ENCODE assay signal across 8 mouse cellular contexts in the genomic region with DNA sequence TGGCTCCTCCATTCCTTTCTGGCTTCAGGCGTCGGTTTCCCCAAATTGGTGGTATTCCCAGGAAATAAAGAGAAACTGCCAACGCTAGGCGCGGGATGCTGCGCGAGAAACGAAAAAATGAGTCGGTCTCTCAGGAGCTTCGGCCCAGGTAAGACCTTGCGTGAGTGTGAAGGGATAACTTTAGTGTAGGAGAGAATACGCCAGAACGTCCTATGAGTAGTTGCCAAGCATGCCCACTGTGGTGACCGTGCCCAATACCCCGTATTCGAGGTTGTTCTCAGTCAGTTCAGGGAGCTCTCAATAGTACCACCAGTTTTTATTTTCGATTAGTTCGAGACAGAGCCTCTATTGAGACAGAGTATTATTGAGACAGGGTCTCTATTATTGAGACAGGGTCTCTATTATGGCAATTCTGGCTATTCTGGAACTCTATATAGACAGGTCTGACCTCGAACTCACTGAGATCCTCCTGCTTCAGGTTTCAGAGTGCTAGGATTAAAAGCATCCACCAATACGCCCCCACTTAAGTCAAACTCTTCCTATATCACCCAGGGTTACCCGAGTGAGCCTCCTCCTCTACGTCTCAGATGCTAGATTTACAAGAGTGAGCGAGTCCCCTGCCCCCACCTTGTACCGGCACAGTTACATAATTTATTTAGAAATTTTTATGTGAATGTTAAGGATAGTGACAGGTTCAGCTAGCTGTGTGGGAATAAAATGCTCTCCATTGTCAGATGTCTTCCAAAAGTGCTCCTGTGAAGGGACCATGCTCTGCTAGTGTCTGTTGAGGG. TPM values are rescaled to one million over a fixed set of nuclear protein-coding genes. Genes with fewer than 3 reads are reported as not detected.
DNase-seq lines count a peak whose midpoint lies in the region; ATAC-seq and TF ChIP-seq lines count a peak whose summit lies in the region.

No protein-coding gene starts in this region.

- TF ChIP-seq POLR2A in MEL (IDR thresholded peaks at IDR 0.05; ENCODE audit: control insufficient read depth in 1 of 2, insufficient read depth in 1 of 2, low read depth in 1 of 2, low read length in 2 of 2, poor library complexity in 1 of 2): no peak

- no peak for TF ChIP-seq CTCF in MEL (IDR thresholded peaks at IDR 0.05 in 2 of 3, conservative IDR thresholded peaks at IDR 0.05 in 1 of 3; ENCODE audit: control insufficient read depth in 1 of 3, insufficient read depth in 1 of 3, low read depth in 2 of 3, low read length in 3 of 3, poor library complexity in 1 of 3, severe bottlenecking in 1 of 3)

- H3K36me3 ChIP-seq in kidney, embryonic 14.5 days (ENCODE audit: control insufficient read depth, insufficient read depth, low read length): peaks cover 47% of the 10 kb centered on the region
- H3K36me3 ChIP-seq in MEL (ENCODE audit: control insufficient read depth in 1 of 2, insufficient read depth in 2 of 2, low read length in 2 of 2) (peaks cover 18 to 38% of the 10 kb centered on the region in 2 experiments), macrophage (ENCODE audit: inconsistent target) (peaks cover 22% of the 10 kb centered on the region)
- H3K36me3 ChIP-seq in forebrain, embryonic 14.5 days (ENCODE audit: control insufficient read depth, insufficient read depth, low read length): peaks cover 38% of the 10 kb centered on the region

- 3% methylated on average over 24 of the region's 24 CpGs for WGBS in kidney, embryonic 14.5 days
- 9% methylated on average over 24 of the region's 24 CpGs for WGBS in forebrain, embryonic 14.5 days
- 2% methylated on average over 24 of the region's 24 CpGs for WGBS in macrophage (ENCODE audit: missing documents)

- peaks cover 13% of the 10 kb centered on the region for H3K4me1 ChIP-seq in kidney, embryonic 14.5 days (ENCODE audit: control insufficient read depth, insufficient read depth, low read length)
- H3K4me1 ChIP-seq in MEL (ENCODE audit: control insufficient read depth in 1 of 2, insufficient read depth in 2 of 2, low read length in 2 of 2): peaks cover 2 to 18% of the 10 kb centered on the region in 2 experiments; a peak in 3 of 4 replicates
- H3K4me1 ChIP-seq in forebrain, embryonic 14.5 days (ENCODE audit: control insufficient read depth, insufficient read depth, low read length): peaks cover 16% of the 10 kb centered on the region

- peak; percentile 14; the same call in 1 of the 2 replicates for ATAC-seq in kidney, embryonic 14.5 days (ENCODE audit: low FRiP score, low TSS enrichment)
- ATAC-seq in forebrain, embryonic 14.5 days: peak; percentile 51

- no peaks in the 10 kb centered on the region for H3K27me3 ChIP-seq in kidney, embryonic 14.5 days (ENCODE audit: control insufficient read depth, insufficient read depth, low read length)
- H3K27me3 ChIP-seq in MEL (ENCODE audit: control insufficient read depth in 1 of 2, insufficient read depth in 2 of 2, low read length in 2 of 2): no peaks in the 10 kb centered on the region
- no peaks in the 10 kb centered on the region for H3K27me3 ChIP-seq in forebrain, embryonic 14.5 days (replicated peaks; ENCODE audit: control insufficient read depth, insufficient read depth, low read length)

- peak overlapping the region; percentile 76 for H3K4me3 ChIP-seq in kidney, embryonic 14.5 days (ENCODE audit: low read length)
- peak overlapping the region; percentile 76 to 80 for H3K4me3 ChIP-seq in MEL (ENCODE audit: control insufficient read depth in 1 of 2, insufficient read depth in 1 of 2, low read depth in 2 of 2, low read length in 2 of 2)
- peak overlapping the region; percentile 89 for H3K4me3 ChIP-seq in forebrain, embryonic 14.5 days (ENCODE audit: low read depth, low read length)
- H3K4me3 ChIP-seq in macrophage (ENCODE audit: inconsistent target): peak overlapping the region; percentile 89

- TF ChIP-seq RAD21 in MEL (IDR thresholded peaks at IDR 0.05; ENCODE audit: low read depth, low read length): no peak

- no peak for DNase-seq in kidney, postnatal 36 days
- peak; percentile 63 for DNase-seq in MEL (ENCODE audit: low read depth, low spot score)
- DNase-seq in forebrain, embryonic 14.5 days (ENCODE audit: low spot score): no peak
- DNase-seq in frontal cortex, postnatal 14 days (ENCODE audit: low spot score in 2 of 2): no peak
- DNase-seq in right cerebral cortex, postnatal 4 days: no peak
- no peak for DNase-seq in kidney, adult 11 months

- peak overlapping the region; percentile 86 for H3K9ac ChIP-seq in kidney, embryonic 14.5 days (ENCODE audit: low read depth, low read length)
- H3K9ac ChIP-seq in MEL (ENCODE audit: control insufficient read depth, low read depth, low read length, poor library complexity, severe bottlenecking): peak overlapping the region; percentile 88
- peak overlapping the region; percentile 89 for H3K9ac ChIP-seq in forebrain, embryonic 14.5 days (ENCODE audit: low read length)

- H3K4me2 ChIP-seq in kidney, embryonic 14.5 days (replicated peaks; ENCODE audit: low read depth, low read length): peak overlapping the region; percentile 65
- peak overlapping the region; percentile 97 for H3K4me2 ChIP-seq in forebrain, embryonic 14.5 days (ENCODE audit: low read length)

- H3K79me2 ChIP-seq in MEL (ENCODE audit: control insufficient read depth, insufficient read depth, low read length, poor library complexity) (peaks cover 43% of the 10 kb centered on the region), macrophage (ENCODE audit: inconsistent target) (peaks cover 55% of the 10 kb centered on the region)

- H3K27ac ChIP-seq in kidney, embryonic 14.5 days (ENCODE audit: low read depth, low read length): no peak overlapping the region
- H3K27ac ChIP-seq in MEL (ENCODE audit: control insufficient read depth, low read depth, low read length) (peak overlapping the region; percentile 69), macrophage (peak overlapping the region; percentile 44)
- H3K27ac ChIP-seq in forebrain, embryonic 14.5 days (ENCODE audit: low read depth, low read length): peak overlapping the region; percentile 65

- no peak for TF ChIP-seq EP300 in MEL (IDR thresholded peaks at IDR 0.05; ENCODE audit: low read depth in 1 of 2, low read length in 2 of 2)

- no peaks in the 10 kb centered on the region for H3K9me3 ChIP-seq in kidney, embryonic 14.5 days (ENCODE audit: control insufficient read depth, low read length)
- H3K9me3 ChIP-seq in MEL (replicated peaks; ENCODE audit: insufficient read depth, low read length): no peaks in the 10 kb centered on the region
- no peaks in the 10 kb centered on the region for H3K9me3 ChIP-seq in forebrain, embryonic 14.5 days (replicated peaks; ENCODE audit: control insufficient read depth, low read length)

TF ChIP-seq in MEL, 35 proteins besides CTCF, POLR2A, EP300 and RAD21:
- TF ChIP-seq MEF2A (IDR thresholded peaks at IDR 0.05; ENCODE audit: extremely low read depth, insufficient replicate concordance, low read depth, low read length, poor library complexity, severe bottlenecking): no peak
- TF ChIP-seq ELF1 (IDR thresholded peaks at IDR 0.05; ENCODE audit: low read depth, low read length): no peak
- TF ChIP-seq TBP (IDR thresholded peaks at IDR 0.05; ENCODE audit: low read depth, low read length): no peak
- no peak for TF ChIP-seq MAFK (IDR thresholded peaks at IDR 0.05; ENCODE audit: borderline replicate concordance, low read depth, low read length)
- no peak for TF ChIP-seq E2F4 (IDR thresholded peaks at IDR 0.05; ENCODE audit: borderline replicate concordance, low read depth, low read length)
- no peak for TF ChIP-seq GATA1 (IDR thresholded peaks at IDR 0.05; ENCODE audit: low read depth, low read length)

RNA-seq across cellular contexts. Expression of a gene that starts 0.7 kb away (rescaled TPM):
- 235 and 236 TPM in 2 replicates for polyA plus RNA-seq in kidney, embryonic 14.5 days (2014; fragmentation: Nextera tagmentation; extraction: Ambion mirVana)
- 191 and 232 TPM in 2 replicates for total RNA-seq in MEL (2012; rRNA removed)
- 1,000 to 10,000 TPM in 1 of 2 experiments, 100 to 1,000 TPM in 1; 228 to 1,181 TPM for polyA plus RNA-seq in MEL (2012; ENCODE audit: insufficient read depth in 1 of 2, insufficient read length in 2 of 2, low read depth in 1 of 2, low replicate concordance in 2 of 2, missing spikeins in 1 of 2)
- polyA plus RNA-seq in forebrain, embryonic 14.5 days (2014; fragmentation: Nextera tagmentation; extraction: Ambion mirVana): 192 and 195 TPM in 2 replicates
- 10 to 100 TPM in 24 of 26 experiments, 1 to 10 TPM in 2; 8.5 to 51.7 (median 34.3) TPM for total RNA-seq in macrophage (2018; cell fraction: chromatin; rRNA removed)
- 10 to 100 TPM; 43.0 to 70.3 (median 54.5) TPM for total RNA-seq in macrophage (2018; cell fraction: cytosol; rRNA removed)
- 10 to 100 TPM; 15.1 to 71.1 (median 27.5) TPM for total RNA-seq in macrophage (2018; cell fraction: nucleus; rRNA removed)
- 45.4 to 112 TPM (median 99.2 TPM) in 3 replicates for polyA plus RNA-seq in macrophage (2018)

RNA-seq across cellular contexts. Expression of a gene that starts 27.6 kb away (rescaled TPM):
- polyA plus RNA-seq in kidney, embryonic 14.5 days (2014; fragmentation: Nextera tagmentation; extraction: Ambion mirVana): 43.2 and 101 TPM in 2 replicates
- 40.9 and 48.7 TPM in 2 replicates for total RNA-seq in MEL (2012; rRNA removed)
- polyA plus RNA-seq in MEL (2012; ENCODE audit: insufficient read depth in 1 of 2, insufficient read length in 2 of 2, low read depth in 1 of 2, low replicate concordance in 2 of 2, missing spikeins in 1 of 2) (100 to 1,000 TPM in 1 of 2 experiments, 10 to 100 TPM in 1; 77.4 to 202 TPM), macrophage (2018) (64.3 to 121 TPM (median 115 TPM) in 3 replicates)
- polyA plus RNA-seq in forebrain, embryonic 14.5 days (2014; fragmentation: Nextera tagmentation; extraction: Ambion mirVana): 58.0 and 71.8 TPM in 2 replicates
- 1,000 to 10,000 TPM; 1,100 to 4,230 (median 1,584) TPM for total RNA-seq in macrophage (2018; cell fraction: chromatin; rRNA removed)
- 100 to 1,000 TPM in 4 of 26 experiments, 10 to 100 TPM in 22; 36.4 to 125 (median 54.0) TPM for total RNA-seq in macrophage (2018; cell fraction: cytosol; rRNA removed)
- total RNA-seq in macrophage (2018; cell fraction: nucleus; rRNA removed): 1,000 to 10,000 TPM in 19 of 26 experiments, 100 to 1,000 TPM in 7; 737 to 4,041 (median 1,180) TPM

RNA-seq across cellular contexts. Expression of a gene that starts 50.3 kb away (rescaled TPM):
- polyA plus RNA-seq in kidney, embryonic 14.5 days (2014; fragmentation: Nextera tagmentation; extraction: Ambion mirVana): 106 and 107 TPM in 2 replicates
- 84.4 and 89.6 TPM in 2 replicates for total RNA-seq in MEL (2012; rRNA removed)
- polyA plus RNA-seq in MEL (2012; ENCODE audit: insufficient read depth in 1 of 2, insufficient read length in 2 of 2, low read depth in 1 of 2, low replicate concordance in 2 of 2, missing spikeins in 1 of 2) (100 to 1,000 TPM; 376 to 547 TPM), macrophage (2018) (60.3 to 139 TPM (median 132 TPM) in 3 replicates)
- 50.7 and 61.9 TPM in 2 replicates for polyA plus RNA-seq in forebrain, embryonic 14.5 days (2014; fragmentation: Nextera tagmentation; extraction: Ambion mirVana)
- 100 to 1,000 TPM in 9 of 26 experiments, 10 to 100 TPM in 17; 39.4 to 194 (median 74.8) TPM for total RNA-seq in macrophage (2018; cell fraction: chromatin; rRNA removed)
- 100 to 1,000 TPM in 1 of 26 experiments, 10 to 100 TPM in 25; 59.4 to 110 (median 68.3) TPM for total RNA-seq in macrophage (2018; cell fraction: cytosol; rRNA removed)
- total RNA-seq in macrophage (2018; cell fraction: nucleus; rRNA removed): 100 to 1,000 TPM in 4 of 26 experiments, 10 to 100 TPM in 22; 43.3 to 123 (median 71.8) TPM
